Mouse (Mus musculus) thymus, adult 18-20 months (tissue): ENCODE data around the gene Srebf1.

Source experiments
- DNase-seq, 2 experiments: peaks; one replicate each; pipeline ENCODE4 v3.0.0; 2022; ENCODE audit warnings: mixed read lengths in 2 of 2

Srebf1 gene

DNA sequence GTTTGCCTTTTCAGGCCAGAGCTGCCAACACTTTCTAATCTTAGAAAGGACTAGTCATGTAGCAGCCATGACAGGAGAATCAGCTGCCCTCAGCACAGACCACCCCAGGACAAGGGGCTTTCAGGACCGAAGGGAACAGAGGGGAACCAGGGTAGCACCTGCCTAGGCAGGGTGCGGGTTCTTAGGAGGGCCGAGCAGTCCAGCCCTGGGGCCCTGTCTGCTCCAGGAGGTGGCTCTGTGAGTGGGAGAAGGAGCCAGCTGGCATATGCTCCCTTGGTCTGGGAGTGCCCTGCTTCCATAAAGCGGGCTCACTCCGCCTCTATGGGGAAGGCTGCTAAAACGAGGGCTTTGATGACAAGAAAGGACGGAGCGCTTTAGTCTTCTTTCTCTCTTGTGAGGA lies 10.9 kb upstream of the Srebf1 start:
- DNase-seq = peak in 1 of 2 experiments; percentile 35

DNA sequence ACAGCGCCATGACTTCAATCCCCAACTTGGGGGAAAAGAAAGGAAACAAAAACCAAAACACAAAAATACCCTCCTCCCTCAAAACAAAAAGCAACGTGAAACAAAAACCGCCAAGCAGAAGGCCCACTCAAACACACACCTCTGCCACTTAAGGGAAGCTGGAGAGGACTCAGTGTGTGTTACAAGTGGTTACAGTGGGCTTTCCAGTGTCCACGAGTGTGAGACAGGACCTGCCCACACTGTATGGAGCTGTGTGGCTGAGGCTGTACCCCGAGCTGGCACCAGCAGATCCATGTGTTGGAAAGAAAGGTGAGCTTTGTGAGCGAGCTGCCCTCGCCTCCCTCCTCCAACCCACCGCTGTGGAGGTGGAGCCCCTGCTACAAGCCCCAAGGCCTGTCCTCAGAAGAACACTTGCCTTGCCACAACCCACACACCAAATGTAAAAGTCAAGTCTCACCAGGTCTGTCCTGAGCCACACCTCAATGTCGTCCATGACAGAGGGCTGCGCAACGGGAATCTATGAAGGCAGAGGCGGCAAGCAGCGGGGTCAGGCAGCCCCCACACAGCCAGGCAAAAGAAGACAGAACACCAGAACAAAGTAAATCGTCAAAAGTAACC lies 10.2 kb upstream of the Srebf1 start:
- peak; percentile 48 to 62 for DNase-seq

DNA sequence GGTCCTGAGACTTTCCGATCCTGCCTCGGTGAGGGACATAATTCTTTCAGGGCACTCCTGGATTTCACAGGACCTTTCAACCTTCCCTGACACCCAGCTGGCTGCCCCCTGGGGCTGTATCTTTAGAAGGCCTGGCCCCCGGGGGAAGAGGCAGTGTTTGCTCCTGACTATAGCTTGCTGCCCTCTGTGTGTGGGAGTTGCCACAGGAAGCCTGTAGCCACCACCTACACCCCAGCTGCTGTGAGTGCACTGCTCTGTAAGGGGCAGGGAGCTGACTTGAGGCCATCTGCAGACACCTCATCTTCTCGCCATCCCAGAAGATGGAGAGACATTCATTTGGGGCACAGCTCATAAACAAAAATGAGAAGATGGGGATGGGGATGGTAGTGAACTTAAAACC lies 9.6 kb upstream of the Srebf1 start:
- peak; percentile 55 to 72 for DNase-seq

DNA sequence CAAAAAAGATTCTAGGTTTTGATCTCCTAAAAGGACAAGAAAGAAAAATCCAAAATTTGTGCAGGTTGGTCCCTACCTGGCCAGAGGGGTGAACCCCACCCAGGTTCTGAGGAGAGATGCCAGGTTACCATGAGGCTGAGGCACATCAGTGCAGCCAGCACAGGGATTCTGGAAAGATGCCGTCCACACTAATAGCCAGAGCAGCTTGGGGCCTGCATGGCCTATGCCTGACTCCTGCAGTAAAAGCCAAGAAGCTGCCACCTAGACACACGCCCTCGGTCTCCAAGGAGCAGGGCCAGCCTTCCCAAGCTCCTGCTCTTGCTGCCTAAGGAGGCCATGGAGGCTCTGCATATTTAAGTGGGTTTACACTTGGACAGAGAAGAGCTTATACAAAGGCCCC lies 8.9 kb upstream of the Srebf1 start:
- DNase-seq = no peak

DNA sequence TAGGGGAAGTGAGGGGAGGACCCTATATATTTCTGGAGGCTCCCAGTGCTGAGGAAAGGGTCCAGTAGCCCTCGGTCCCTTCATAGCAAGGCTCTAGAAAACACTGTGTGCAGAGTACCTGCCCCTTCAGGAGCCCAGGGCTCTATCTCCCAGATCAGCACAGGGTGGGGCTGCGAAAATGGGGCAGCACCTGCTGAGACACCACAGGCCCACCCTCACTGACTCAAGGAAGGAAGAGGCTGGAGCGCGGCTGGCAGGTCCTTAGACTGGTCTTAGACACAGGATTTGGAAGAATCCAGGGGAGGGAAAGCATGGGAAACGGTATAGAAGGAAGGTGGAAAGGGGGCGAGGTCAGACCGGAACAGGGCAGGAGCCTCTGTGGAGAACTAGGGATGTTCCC lies 8.1 kb upstream of the Srebf1 start:
- DNase-seq = peak; percentile 64 to 73

DNA sequence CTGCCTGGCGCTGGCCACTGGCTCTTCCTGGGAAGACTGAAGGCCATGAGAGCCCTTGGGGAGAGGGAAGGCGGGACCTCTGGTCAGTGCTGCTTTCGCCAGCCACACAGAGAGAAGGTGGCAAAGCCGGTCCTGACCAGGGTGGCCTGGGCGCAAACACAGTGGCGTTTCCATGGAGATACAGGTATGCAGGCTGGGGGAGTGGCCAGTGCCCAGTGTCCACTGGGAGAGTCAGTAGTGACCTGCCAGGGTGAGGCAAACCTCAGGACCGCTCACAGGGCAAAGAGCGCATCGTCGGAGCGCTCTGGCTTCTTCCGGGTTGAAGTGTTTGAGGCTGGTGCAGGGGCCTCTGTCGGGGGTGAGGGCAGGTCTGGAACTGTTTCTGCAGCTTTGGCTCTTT lies 7.4 kb upstream of the Srebf1 start:
- DNase-seq = no peak

DNA sequence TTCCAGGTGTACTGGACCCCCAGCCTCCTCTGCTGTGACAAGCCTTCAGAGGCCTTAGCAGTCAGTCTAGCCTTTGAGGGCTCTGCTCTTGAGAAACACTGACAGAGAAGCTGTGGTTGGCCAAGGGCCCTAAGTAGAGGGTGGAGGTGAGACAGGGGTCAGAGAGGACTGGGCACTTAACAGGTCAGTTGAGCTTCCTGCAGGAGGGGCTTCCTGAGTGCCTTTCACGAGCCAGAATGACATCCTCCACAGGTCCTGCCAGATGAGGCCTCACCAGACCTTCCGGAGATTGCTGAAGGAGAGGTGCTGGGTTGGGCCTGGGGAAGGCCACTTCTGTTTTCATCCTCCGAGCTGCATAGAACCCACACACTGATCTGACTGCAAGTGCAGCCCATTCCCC lies 6.1 kb upstream of the Srebf1 start:
- no peak for DNase-seq

DNA sequence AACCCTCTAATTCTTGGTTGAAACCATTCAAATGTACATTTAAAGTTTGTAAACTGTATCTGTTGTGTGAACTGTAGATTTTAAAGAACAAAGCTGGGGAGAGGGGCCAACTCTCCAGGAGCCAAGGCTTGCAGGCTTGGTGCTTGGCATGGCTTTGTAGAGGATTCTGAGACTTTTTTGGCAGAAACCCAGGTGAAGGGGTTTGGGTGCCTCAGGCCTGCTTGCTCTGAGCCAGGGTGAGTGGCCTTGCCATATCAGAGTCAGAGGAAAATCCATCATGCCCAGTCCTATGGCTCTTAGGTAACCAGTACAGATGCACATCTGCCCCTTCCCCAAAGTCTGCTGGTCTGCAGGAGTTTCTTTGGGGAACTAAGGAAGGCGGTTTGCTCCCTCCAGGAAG lies 3.5 kb upstream of the Srebf1 start:
- DNase-seq = no peak

DNA sequence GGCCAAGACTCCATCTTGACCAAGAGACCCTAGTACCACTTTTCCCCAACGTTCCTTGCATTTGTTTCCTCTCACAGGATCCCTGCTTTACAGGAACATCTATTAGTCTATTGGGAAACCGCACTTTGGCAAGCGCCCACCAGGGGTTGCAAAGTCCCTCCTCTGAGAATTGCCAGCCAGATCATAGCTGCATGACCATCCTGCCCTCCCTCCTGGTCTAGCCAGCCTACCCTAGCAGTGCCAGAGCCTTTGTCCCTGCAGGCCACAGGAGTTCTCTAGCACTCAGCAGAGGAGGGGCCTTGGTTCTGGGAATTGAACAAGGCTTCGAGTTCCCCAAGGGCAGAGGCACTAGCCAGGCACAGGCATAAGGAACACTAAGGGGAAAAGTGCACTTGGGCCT lies 2.3 kb upstream of the Srebf1 start:
- peak in 1 of 2 experiments; percentile 32 for DNase-seq

DNA sequence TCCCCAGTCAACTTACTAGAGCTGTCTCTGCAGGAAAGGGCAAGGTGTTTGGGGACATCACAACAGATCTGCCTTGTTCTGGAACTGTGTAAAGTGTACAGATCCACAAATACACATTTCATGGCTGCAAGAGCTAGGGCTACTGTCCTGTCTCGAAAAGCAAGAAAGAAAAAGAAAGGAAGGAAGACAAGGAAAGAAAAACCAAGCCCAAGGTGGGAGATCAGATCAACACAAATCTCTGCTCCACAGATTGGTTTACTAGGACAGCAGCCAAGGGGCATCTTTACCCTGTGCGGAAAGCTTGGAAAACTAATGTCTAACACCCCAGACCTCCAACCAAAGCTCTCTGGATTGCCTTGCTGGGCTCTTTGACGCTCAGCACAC lies 304 bp downstream of the Srebf1 start:
- DNase-seq = no peak

DNA sequence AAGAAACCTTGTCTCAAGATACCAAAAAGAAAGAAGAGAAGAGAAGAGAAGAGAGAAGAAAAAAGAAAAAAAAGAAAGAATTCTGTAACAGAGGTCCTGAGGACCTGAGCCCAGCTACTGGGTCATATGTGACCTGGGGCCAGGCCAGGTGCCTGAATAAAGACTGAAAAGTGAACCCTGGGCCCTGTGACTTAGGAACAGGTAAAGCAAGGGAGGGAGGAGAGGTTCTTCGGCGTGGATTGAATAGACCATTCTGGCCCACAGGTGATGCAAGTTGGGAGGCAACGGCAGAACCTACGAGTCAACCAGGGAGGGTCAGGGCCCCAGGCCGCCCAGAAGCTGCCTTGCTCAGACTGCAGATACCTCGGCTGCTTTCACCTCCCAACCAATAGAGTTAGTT lies 956 bp downstream of the Srebf1 start:
- DNase-seq = no peak

DNA sequence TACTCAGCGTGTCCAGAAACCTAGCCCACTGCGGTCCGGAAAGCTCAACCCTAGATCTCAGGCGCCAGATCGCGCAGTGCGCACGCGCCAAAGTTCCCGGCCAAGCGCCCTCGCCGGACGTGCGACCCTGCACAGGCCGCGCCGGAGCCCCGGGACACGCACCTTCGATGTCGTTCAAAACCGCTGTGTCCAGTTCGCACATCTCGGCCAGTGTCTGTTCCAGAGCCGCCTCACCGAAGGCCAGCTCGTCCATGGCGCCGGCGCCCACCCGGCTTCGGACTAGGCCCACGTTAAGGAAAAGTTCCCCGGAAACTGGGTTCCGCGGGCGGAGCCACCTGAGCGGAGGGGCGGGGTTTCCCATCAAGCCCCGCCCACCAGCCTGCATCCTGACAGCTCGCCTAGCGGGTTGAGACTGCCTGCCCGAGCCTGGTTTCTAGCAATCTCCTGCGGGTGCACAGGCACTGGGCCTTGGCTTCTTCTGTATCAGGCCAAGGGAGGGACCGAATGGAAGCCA lies 2.0 kb downstream of the Srebf1 start:
- peak; percentile 84 to 87 for DNase-seq

DNA sequence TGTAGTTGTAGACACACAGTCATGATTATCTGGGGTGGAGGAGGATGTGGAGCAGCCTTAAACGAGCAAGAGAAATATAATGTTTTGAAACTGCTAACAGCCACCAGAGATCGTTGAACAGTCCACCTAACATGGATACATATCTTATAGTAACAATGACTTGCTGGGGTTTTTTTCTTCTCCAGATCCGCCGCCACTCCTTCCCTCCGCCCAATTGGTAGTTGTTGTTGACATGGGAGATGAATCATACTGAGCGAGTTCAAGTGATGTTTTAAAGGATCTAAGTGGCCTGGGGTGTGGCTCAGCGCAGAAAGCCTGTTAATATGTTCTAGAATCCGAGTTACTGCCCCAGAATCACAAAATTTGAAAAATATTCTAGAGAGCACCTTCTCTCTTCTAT lies 2.8 kb downstream of the Srebf1 start:
- no peak for DNase-seq

DNA sequence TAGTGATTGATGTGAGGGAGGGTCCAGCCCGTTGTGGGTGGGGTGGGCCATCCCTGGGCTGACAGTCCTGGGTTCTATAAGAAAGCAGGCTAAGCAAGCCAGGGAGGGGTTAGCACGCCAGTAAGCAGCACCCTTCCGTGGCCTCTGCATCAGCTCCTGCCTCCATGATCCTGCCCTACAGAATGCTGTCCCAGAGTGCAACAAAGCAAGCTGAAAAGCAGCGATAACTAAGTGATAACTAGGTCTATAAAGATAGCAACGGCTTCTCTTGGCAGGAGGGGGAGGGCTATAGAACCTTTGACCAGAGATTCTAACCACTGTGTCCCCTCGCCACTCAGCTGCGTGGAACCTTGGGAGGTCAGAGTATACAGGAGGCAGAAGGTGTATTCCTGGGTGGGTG lies 4.9 kb downstream of the Srebf1 start:
- no peak for DNase-seq

DNA sequence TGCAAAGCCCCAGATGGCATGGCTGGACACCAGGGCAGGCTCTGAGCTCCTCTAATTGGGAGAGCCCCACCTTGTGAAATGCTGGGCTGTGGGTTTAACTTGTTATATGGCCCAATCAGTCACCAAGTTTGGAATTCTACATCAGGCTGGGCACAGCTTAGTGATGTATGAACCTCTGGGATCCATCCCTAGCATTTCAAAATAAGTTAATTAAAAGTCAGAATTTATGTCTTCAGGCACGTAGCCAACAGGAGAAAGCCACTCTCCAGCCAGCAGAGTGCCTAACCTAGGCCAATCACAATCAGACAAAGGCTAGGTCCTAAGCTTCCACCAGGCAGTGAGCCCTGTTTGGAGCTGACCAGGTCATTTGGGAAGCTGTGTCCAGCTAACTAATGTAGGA lies 5.7 kb downstream of the Srebf1 start:
- DNase-seq = no peak

DNA sequence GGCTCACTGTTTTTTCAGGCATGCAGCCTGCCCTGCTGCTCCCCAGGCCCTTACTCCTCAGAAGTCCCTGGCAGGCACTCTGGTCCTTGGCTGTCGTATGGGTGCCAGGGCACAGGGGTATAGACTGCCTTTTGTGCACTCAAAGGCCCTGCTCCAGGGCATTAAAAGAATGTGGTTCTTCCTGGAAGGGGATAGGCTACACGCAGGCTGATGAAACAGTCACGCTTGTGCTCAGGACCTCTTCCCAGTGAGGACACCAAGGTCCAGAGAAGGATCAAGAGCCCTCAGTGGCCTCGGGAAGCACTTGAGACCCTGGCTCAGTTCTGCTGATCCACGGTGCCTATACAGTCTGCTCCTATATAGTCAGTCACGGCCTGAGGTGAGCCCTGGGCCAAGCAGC lies 9.1 kb downstream of the Srebf1 start:
- DNase-seq = no peak

DNA sequence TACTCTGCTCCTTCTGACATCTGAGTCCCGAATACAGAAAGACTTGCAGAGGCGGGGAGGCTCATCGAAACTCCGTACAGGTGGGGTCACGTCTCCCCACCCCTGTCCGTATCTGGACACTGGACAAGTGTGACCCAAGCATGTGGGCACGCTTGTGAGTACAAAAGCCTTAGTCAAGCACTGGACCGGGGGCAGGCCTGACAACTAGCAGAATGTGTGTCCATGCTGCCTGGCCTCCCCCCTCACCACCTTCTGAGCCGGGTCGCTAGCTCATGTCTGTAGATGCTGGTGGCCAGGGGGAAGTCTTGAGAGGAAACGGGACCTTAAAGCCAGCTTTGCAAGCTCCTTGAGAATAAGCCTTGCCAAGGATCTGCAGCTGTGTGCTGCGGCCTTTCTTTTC lies 10.6 kb downstream of the Srebf1 start:
- no peak for DNase-seq

DNA sequence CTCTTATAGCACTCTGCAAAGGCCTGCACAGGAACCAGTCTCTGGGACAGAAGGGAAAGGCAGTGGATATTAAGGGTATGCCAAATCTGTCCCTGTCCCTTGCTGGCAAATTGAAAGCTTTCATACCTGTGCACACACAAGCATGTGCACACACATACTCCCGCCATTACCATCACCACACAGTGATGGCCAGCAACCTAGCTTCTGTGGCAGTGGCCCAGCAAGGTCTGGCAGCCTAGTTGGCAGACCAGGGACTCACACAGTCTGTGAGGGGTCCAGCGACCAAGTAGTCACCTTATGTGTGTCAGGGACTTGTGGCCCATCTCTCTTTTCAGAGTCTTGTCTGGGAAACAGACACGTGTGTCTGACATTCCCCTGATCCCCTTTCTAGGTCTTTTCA lies 11.2 kb downstream of the Srebf1 start:
- no peak for DNase-seq

DNA sequence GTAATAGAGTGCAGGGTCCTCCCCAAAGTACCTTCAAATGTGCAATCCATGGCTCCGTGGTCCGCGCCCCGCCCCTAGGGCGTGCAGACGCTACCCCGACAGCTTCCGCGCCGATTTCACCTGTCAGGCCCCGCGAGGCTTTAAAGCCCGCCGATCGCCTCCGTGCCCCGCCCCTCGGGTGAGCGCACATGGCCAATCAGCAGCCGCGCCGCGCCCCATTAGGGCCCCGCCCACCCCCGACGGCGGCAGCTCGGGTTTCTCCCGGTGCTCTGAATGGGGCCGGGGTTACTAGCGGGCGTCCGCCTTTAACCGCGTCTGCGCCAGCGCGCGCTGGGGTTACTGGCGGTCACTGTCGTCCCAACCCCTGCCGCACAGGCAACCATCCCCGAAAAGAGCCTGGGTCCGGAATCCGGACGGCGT lies 12.1 kb downstream of the Srebf1 start:
- peak; percentile 94 to 96 for DNase-seq

DNA sequence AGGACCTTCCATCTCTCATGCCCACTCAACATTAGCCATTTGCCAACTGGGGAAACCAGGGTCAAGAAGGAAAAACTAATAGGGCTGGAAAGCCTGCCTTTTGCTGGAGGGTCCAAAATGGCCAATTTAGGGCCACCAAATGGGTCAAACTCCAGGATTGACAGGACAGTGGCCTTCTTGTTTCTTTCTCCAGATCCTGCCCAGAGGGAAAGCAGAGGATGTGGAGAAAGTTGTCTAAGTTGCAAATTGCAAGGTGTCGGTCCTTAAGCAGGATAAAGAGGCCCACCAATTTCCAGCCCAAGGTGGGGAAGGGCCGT lies 12.5 kb downstream of the Srebf1 start:
- no peak for DNase-seq

DNA sequence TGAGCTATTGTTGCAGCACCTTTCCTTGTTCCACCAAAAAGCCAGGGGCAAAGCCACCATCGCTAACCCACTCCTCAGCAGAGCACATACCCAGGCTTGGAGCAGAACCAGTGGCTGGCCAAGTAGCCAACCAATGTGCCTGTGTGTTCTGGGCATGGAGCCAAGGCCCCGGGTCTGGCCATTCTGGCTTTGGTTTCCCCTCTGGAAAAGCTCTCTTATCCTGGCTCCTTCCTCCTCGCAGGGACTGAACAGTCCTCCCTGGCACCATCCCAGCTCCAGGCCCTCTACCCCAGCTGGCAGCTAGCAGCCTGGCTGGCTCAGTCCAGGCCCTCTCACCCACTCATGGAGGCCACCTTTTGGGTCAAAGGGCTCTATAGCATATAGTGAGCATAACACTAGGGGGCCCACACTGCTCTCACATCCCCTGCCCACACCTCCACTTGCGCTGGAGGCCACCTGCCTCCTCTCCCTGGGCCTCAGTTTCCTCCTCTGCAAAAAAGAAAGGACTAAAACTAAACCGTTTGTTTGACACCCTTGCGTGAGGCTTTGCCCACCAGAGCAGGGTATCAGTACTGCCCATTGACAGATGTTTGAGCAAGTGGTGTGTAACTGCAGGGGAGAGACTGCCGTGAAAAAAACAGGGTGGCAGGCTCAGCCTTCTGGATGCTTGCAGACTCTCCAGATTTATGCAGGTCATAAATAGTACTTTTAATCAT lies 13.0 kb downstream of the Srebf1 start:
- no peak for DNase-seq

DNA sequence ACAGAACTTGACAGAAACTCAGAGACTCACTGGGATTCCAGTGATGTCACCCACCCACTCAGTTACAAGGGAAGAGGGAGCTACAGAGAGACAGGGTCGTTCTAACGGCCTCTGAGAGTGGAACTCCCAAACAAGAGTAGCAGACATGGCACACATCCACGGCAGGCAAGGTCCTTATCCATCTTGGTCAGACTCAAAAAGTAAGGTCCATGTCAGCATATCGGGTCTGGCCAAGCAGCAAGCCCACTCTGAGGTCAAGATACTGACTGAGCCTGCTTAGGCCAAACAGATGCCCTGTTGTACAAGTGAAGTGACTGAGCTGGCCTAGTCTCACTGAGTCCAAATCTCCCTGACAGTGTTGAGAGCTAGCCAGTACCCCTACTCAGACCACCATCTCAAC lies 13.7 kb downstream of the Srebf1 start:
- no peak for DNase-seq

DNA sequence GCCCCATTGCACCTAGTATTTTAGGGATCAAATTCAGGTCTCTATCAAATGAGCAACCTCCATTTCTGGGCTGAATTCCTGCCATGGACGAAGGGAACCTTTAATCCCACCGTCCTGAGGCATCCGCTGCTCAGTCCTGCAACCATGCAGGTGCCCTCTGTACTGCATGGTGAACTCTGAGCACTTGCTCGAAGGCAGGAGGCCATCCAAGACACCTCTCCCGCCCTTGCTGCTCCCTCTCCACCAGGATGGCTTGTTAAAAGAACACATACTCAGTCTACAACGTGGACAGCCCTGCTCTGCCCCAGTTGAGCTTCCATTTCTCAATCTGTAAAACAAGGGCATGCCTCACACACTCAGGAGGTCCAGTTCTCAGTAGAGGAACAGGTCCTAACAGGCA lies 14.2 kb downstream of the Srebf1 start:
- DNase-seq = no peak

DNA sequence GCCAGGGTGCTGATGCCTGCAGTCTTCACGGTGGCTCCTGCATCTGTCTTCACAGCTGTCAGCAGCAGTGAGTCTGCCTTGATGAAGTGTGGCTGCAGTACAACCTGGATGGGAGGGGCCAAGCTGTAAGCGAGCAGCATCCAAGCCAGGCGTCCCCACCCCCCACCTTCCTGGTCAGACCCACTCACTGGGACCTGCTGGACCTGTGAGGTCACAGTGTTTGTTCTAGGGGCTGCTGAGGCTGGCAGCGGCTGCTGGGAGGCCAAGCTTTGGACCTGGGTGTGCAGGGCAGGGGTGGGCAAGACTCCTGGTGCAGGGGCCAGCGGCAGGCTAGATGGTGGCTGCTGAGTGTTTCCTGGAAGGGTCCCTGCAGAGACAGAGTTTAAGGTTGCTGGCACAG lies 16.2 kb downstream of the Srebf1 start:
- no peak for DNase-seq

DNA sequence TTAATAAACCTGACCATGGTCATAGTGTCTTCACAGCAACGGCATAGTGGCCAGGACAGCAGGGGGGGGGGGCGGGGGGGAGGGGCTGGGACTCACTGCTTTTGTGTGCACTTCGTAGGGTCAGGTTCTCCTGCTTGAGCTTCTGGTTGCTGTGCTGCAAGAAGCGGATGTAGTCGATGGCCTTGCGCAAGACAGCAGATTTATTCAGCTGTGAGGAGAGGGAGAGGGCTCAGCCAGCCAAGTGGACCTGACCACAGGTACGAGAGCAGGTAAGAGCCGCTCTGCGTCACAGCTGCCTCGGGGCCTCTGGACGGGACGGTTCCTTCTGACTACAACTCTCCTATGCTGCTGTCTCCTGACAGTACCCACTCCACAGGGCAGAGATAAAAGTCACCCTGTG lies 17.4 kb downstream of the Srebf1 start:
- no peak for DNase-seq
